Mouse (Mus musculus): ENCODE results near the gene Dnajb3. TPM values are rescaled to one million over a fixed set of nuclear protein-coding genes. Genes with fewer than 3 reads are reported as not detected.

Gene Dnajb3
- polyA plus RNA-seq, 1 experiment from 2014 or later = 7.7 TPM

GRCm38 (mm10) chr1:88220336-88220735 lies 14.8 kb upstream of the Dnajb3 start:
- H3K27me3 ChIP-seq (ENCODE audit: control insufficient read depth, insufficient read depth, low read depth, low read length) = no peaks in the 10 kb centered on the region
- no peak overlapping the region for H3K4me2 ChIP-seq (ENCODE audit: low read depth, low read length)
- no peak overlapping the region for H3K9ac ChIP-seq (ENCODE audit: low read depth, low read length)
- H3K4me3 ChIP-seq (ENCODE audit: low read depth, low read length) = no peak overlapping the region
- peaks cover 17% of the 10 kb centered on the region for H3K9me3 ChIP-seq (replicated peaks; ENCODE audit: control insufficient read depth, low read length)
- no peak overlapping the region for H3K27ac ChIP-seq (ENCODE audit: low read length)
- no peak for ATAC-seq (ENCODE audit: low read depth)
- H3K4me1 ChIP-seq (ENCODE audit: control insufficient read depth, low read depth, low read length) = no peaks in the 10 kb centered on the region
- no peaks in the 10 kb centered on the region for H3K36me3 ChIP-seq (ENCODE audit: control insufficient read depth, insufficient read depth)

- 11% methylated on average over 1 of the region's 1 CpGs for WGBS (ENCODE audit: insufficient replicate concordance)
- Histone ChIP-seq H3K9me3 (replicated peaks; ENCODE audit: control insufficient read depth, low read length) (peaks cover 19% of the 10 kb centered on the region), H3K36me3 (ENCODE audit: control insufficient read depth, insufficient read depth) (no peaks in the 10 kb centered on the region), H3K9ac (ENCODE audit: low read depth, low read length) (no peak overlapping the region), H3K4me2 (ENCODE audit: low read depth, low read length) (no peak overlapping the region), H3K27ac (ENCODE audit: low read length) (no peak overlapping the region), H3K4me1 (ENCODE audit: control insufficient read depth, low read depth, low read length) (no peaks in the 10 kb centered on the region), H3K27me3 (ENCODE audit: control insufficient read depth, insufficient read depth, low read depth, low read length) (no peaks in the 10 kb centered on the region), H3K4me3 (ENCODE audit: low read depth, low read length) (no peak overlapping the region)
- no peak for ATAC-seq (ENCODE audit: low read depth)
These were observed 13.5 kb upstream of the Dnajb3 start for GRCm38 (mm10) chr1:88219054-88219453.

- no peak for ATAC-seq (ENCODE audit: low read depth)
- Histone ChIP-seq H3K9ac (ENCODE audit: low read depth, low read length) (no peak overlapping the region), H3K27me3 (ENCODE audit: control insufficient read depth, insufficient read depth, low read depth, low read length) (no peaks in the 10 kb centered on the region), H3K27ac (ENCODE audit: low read length) (no peak overlapping the region), H3K4me2 (ENCODE audit: low read depth, low read length) (no peak overlapping the region), H3K36me3 (ENCODE audit: control insufficient read depth, insufficient read depth) (no peaks in the 10 kb centered on the region), H3K4me3 (ENCODE audit: low read depth, low read length) (no peak overlapping the region), H3K9me3 (replicated peaks; ENCODE audit: control insufficient read depth, low read length) (peaks cover 22% of the 10 kb centered on the region), H3K4me1 (ENCODE audit: control insufficient read depth, low read depth, low read length) (no peaks in the 10 kb centered on the region)
- WGBS (ENCODE audit: insufficient replicate concordance) = 41% methylated on average over 4 of the region's 4 CpGs
These were observed 13.0 kb upstream of the Dnajb3 start for GRCm38 (mm10) chr1:88218591-88218990.

- H3K4me2 ChIP-seq (ENCODE audit: low read depth, low read length) = no peak overlapping the region
- no peaks in the 10 kb centered on the region for H3K36me3 ChIP-seq (ENCODE audit: control insufficient read depth, insufficient read depth)
- H3K4me3 ChIP-seq (ENCODE audit: low read depth, low read length) = no peak overlapping the region
- peaks cover 22% of the 10 kb centered on the region for H3K9me3 ChIP-seq (replicated peaks; ENCODE audit: control insufficient read depth, low read length)
- no peak for ATAC-seq (ENCODE audit: low read depth)
- no peak overlapping the region for H3K9ac ChIP-seq (ENCODE audit: low read depth, low read length)
- H3K4me1 ChIP-seq (ENCODE audit: control insufficient read depth, low read depth, low read length) = no peaks in the 10 kb centered on the region
- WGBS (ENCODE audit: insufficient replicate concordance) = 61% methylated on average over 9 of the region's 9 CpGs
- H3K27me3 ChIP-seq (ENCODE audit: control insufficient read depth, insufficient read depth, low read depth, low read length) = no peaks in the 10 kb centered on the region
- no peak overlapping the region for H3K27ac ChIP-seq (ENCODE audit: low read length)
These were observed 12.5 kb upstream of the Dnajb3 start for GRCm38 (mm10) chr1:88218051-88218450.

- Histone ChIP-seq H3K4me2 (ENCODE audit: low read depth, low read length) (no peak overlapping the region), H3K9ac (ENCODE audit: low read depth, low read length) (no peak overlapping the region), H3K27ac (ENCODE audit: low read length) (no peak overlapping the region), H3K4me3 (ENCODE audit: low read depth, low read length) (no peak overlapping the region), H3K27me3 (ENCODE audit: control insufficient read depth, insufficient read depth, low read depth, low read length) (no peaks in the 10 kb centered on the region), H3K36me3 (ENCODE audit: control insufficient read depth, insufficient read depth) (no peaks in the 10 kb centered on the region), H3K4me1 (ENCODE audit: control insufficient read depth, low read depth, low read length) (no peaks in the 10 kb centered on the region), H3K9me3 (replicated peaks; ENCODE audit: control insufficient read depth, low read length) (peaks cover 24% of the 10 kb centered on the region)
- WGBS (ENCODE audit: insufficient replicate concordance) = 27% methylated on average over 3 of the region's 3 CpGs
- no peak for ATAC-seq (ENCODE audit: low read depth)
These were observed 12.0 kb upstream of the Dnajb3 start for GRCm38 (mm10) chr1:88217576-88217975.

- ATAC-seq (ENCODE audit: low read depth) = no peak
- no peaks in the 10 kb centered on the region for H3K4me1 ChIP-seq (ENCODE audit: control insufficient read depth, low read depth, low read length)
- H3K4me3 ChIP-seq (ENCODE audit: low read depth, low read length) = no peak overlapping the region
- H3K27me3 ChIP-seq (ENCODE audit: control insufficient read depth, insufficient read depth, low read depth, low read length) = no peaks in the 10 kb centered on the region
- 48% methylated on average over 2 of the region's 2 CpGs for WGBS (ENCODE audit: insufficient replicate concordance)
- H3K36me3 ChIP-seq (ENCODE audit: control insufficient read depth, insufficient read depth) = no peaks in the 10 kb centered on the region
- no peak overlapping the region for H3K27ac ChIP-seq (ENCODE audit: low read length)
- no peak overlapping the region for H3K4me2 ChIP-seq (ENCODE audit: low read depth, low read length)
- H3K9ac ChIP-seq (ENCODE audit: low read depth, low read length) = no peak overlapping the region
- peaks cover 27% of the 10 kb centered on the region for H3K9me3 ChIP-seq (replicated peaks; ENCODE audit: control insufficient read depth, low read length)
These were observed 11.6 kb upstream of the Dnajb3 start for GRCm38 (mm10) chr1:88217144-88217543.

GRCm38 (mm10) chr1:88216551-88216950 lies 11.0 kb upstream of the Dnajb3 start:
- no peak overlapping the region for H3K4me3 ChIP-seq (ENCODE audit: low read depth, low read length)
- ATAC-seq (ENCODE audit: low read depth) = no peak
- no peak overlapping the region for H3K4me2 ChIP-seq (ENCODE audit: low read depth, low read length)
- H3K36me3 ChIP-seq (ENCODE audit: control insufficient read depth, insufficient read depth) = no peaks in the 10 kb centered on the region
- H3K27ac ChIP-seq (ENCODE audit: low read length) = no peak overlapping the region
- no peak overlapping the region for H3K9ac ChIP-seq (ENCODE audit: low read depth, low read length)
- H3K4me1 ChIP-seq (ENCODE audit: control insufficient read depth, low read depth, low read length) = no peaks in the 10 kb centered on the region
- no peaks in the 10 kb centered on the region for H3K27me3 ChIP-seq (ENCODE audit: control insufficient read depth, insufficient read depth, low read depth, low read length)
- peaks cover 26% of the 10 kb centered on the region for H3K9me3 ChIP-seq (replicated peaks; ENCODE audit: control insufficient read depth, low read length)
- WGBS (ENCODE audit: insufficient replicate concordance) = 46% methylated on average over 2 of the region's 2 CpGs

- ATAC-seq (ENCODE audit: low read depth) = no peak
- Histone ChIP-seq H3K4me3 (ENCODE audit: low read depth, low read length) (no peak overlapping the region), H3K4me1 (ENCODE audit: control insufficient read depth, low read depth, low read length) (no peaks in the 10 kb centered on the region), H3K27ac (ENCODE audit: low read length) (no peak overlapping the region), H3K27me3 (ENCODE audit: control insufficient read depth, insufficient read depth, low read depth, low read length) (no peaks in the 10 kb centered on the region), H3K9ac (ENCODE audit: low read depth, low read length) (no peak overlapping the region), H3K4me2 (ENCODE audit: low read depth, low read length) (no peak overlapping the region), H3K36me3 (ENCODE audit: control insufficient read depth, insufficient read depth) (no peaks in the 10 kb centered on the region), H3K9me3 (replicated peaks; ENCODE audit: control insufficient read depth, low read length) (peaks cover 26% of the 10 kb centered on the region)
- 53% methylated on average over 10 of the region's 10 CpGs for WGBS (ENCODE audit: insufficient replicate concordance)
These were observed 10.1 kb upstream of the Dnajb3 start for GRCm38 (mm10) chr1:88215466-88216380.

GRCm38 (mm10) chr1:88214462-88214952 lies 8.9 kb upstream of the Dnajb3 start:
- Histone ChIP-seq H3K4me3 (ENCODE audit: low read depth, low read length) (no peak overlapping the region), H3K27me3 (ENCODE audit: control insufficient read depth, insufficient read depth, low read depth, low read length) (no peaks in the 10 kb centered on the region), H3K9me3 (replicated peaks; ENCODE audit: control insufficient read depth, low read length) (peaks cover 26% of the 10 kb centered on the region), H3K9ac (ENCODE audit: low read depth, low read length) (no peak overlapping the region), H3K4me2 (ENCODE audit: low read depth, low read length) (no peak overlapping the region), H3K36me3 (ENCODE audit: control insufficient read depth, insufficient read depth) (no peaks in the 10 kb centered on the region), H3K4me1 (ENCODE audit: control insufficient read depth, low read depth, low read length) (no peaks in the 10 kb centered on the region), H3K27ac (ENCODE audit: low read length) (no peak overlapping the region)
- ATAC-seq (ENCODE audit: low read depth) = no peak
- 53% methylated on average over 2 of the region's 2 CpGs for WGBS (ENCODE audit: insufficient replicate concordance)
